Comparison of ENCODE assay signal across 14 mouse cellular contexts in genomic region chr8:89926666-89927232, GRCm38 (mm10).
DNase-seq lines count a peak whose midpoint lies in the region; ATAC-seq and TF ChIP-seq lines count a peak whose summit lies in the region.
"Had no signal": no experiment of that assay in that cellular context is flagged by ENCODE, and none has a peak within 500 bp of the region (broad histone marks: within the 10 kb centered on the region; RNA-seq: fewer than 3 reads in every experiment).

No protein-coding gene starts in this region.

- H3K36me3 ChIP-seq in forebrain, embryonic 14.5 days (ENCODE audit: control insufficient read depth, insufficient read depth, low read length): no peaks in the 10 kb centered on the region
- H3K36me3 ChIP-seq in midbrain, embryonic 13.5 days: no peaks in the 10 kb centered on the region
- H3K36me3 ChIP-seq: embryonic facial prominence, embryonic 13.5 days; liver, embryonic 12.5 days had no signal

- no peak overlapping the region for H3K9ac ChIP-seq in forebrain, embryonic 14.5 days (ENCODE audit: low read length)
- H3K9ac ChIP-seq in midbrain, embryonic 13.5 days (replicated peaks): no peak overlapping the region
- H3K9ac ChIP-seq: embryonic facial prominence, embryonic 13.5 days; liver, embryonic 12.5 days had no signal

- H3K4me3 ChIP-seq in forebrain, embryonic 14.5 days (ENCODE audit: low read depth, low read length): no peak overlapping the region
- H3K4me3 ChIP-seq in midbrain, embryonic 13.5 days (replicated peaks): no peak overlapping the region
- H3K4me3 ChIP-seq: embryonic facial prominence, embryonic 13.5 days; liver, embryonic 12.5 days had no signal

- TF ChIP-seq CTCF in brain, embryonic 14.5 days (IDR thresholded peaks at IDR 0.05; ENCODE audit: borderline replicate concordance, extremely low read depth, insufficient read depth, insufficient read length): no peak

- peaks cover 4% of the 10 kb centered on the region; the same call in 1 of the 2 replicates for H3K4me1 ChIP-seq in forebrain, embryonic 14.5 days (ENCODE audit: control insufficient read depth, insufficient read depth, low read length)
- peaks cover 23% of the 10 kb centered on the region for H3K4me1 ChIP-seq in midbrain, embryonic 13.5 days (replicated peaks)
- H3K4me1 ChIP-seq: embryonic facial prominence, embryonic 13.5 days; liver, embryonic 12.5 days had no signal

- ATAC-seq in cerebellum, adult (ENCODE audit: insufficient number of reproducible peaks, low FRiP score, low TSS enrichment): no peak
- peak; percentile 57; the same call in 1 of the 2 replicates for ATAC-seq in forebrain, embryonic 14.5 days
- ATAC-seq in midbrain, embryonic 13.5 days: peak; percentile 63
- ATAC-seq: liver, embryonic 12.5 days had no signal

- TF ChIP-seq POLR2A in brain, embryonic 14.5 days (IDR thresholded peaks at IDR 0.05; ENCODE audit: borderline replicate concordance, extremely low read depth, insufficient read depth, insufficient read length, poor library complexity, severe bottlenecking): no peak

- no peak overlapping the region for H3K4me2 ChIP-seq in forebrain, embryonic 14.5 days (ENCODE audit: low read length)
- 0 out of 2 replicates have a peak overlapping the region, but pooled peaks have one; percentile 5 for H3K4me2 ChIP-seq in midbrain, embryonic 13.5 days (replicated peaks)
- H3K4me2 ChIP-seq: embryonic facial prominence, embryonic 13.5 days; liver, embryonic 12.5 days had no signal

- no peak overlapping the region for H3K27ac ChIP-seq in forebrain, embryonic 14.5 days (ENCODE audit: low read depth, low read length)
- peak overlapping the region; percentile 72 for H3K27ac ChIP-seq in midbrain, embryonic 13.5 days
- H3K27ac ChIP-seq: embryonic facial prominence, embryonic 13.5 days; liver, embryonic 12.5 days; macrophage had no signal

- peak; percentile 37 to 58 for DNase-seq in cerebellum, postnatal 10 days
- peak; percentile 82 for DNase-seq in brain, embryonic 14.5 days (ENCODE audit: low read depth)
- peak; percentile 47 for DNase-seq in forebrain, embryonic 14.5 days (ENCODE audit: low spot score)
- no peak for DNase-seq in kidney, postnatal 36 days
- no peak for DNase-seq in kidney, postnatal 25 days
- DNase-seq in gastrocnemius, adult 8-10 months (ENCODE audit: low spot score in 2 of 2): no peak
- DNase-seq: adrenal gland, postnatal 10 days; gastrocnemius, postnatal 25 days; heart, postnatal 4 days had no signal

- 5% methylated on average over 3 of the region's 3 CpGs for WGBS in forebrain, embryonic 14.5 days
- WGBS in midbrain, embryonic 13.5 days: 8% methylated on average over 3 of the region's 3 CpGs

- no peaks in the 10 kb centered on the region for H3K27me3 ChIP-seq in forebrain, embryonic 14.5 days (replicated peaks; ENCODE audit: control insufficient read depth, insufficient read depth, low read length)
- no peaks in the 10 kb centered on the region for H3K27me3 ChIP-seq in midbrain, embryonic 13.5 days
- H3K27me3 ChIP-seq: embryonic facial prominence, embryonic 13.5 days; liver, embryonic 12.5 days had no signal

- H3K9me3 ChIP-seq in forebrain, embryonic 14.5 days (replicated peaks; ENCODE audit: control insufficient read depth, low read length): no peaks in the 10 kb centered on the region
- no peaks in the 10 kb centered on the region for H3K9me3 ChIP-seq in midbrain, embryonic 13.5 days
- H3K9me3 ChIP-seq: embryonic facial prominence, embryonic 13.5 days; liver, embryonic 12.5 days had no signal

Comparison
In these comparisons a context has a peak if more than half of its experiments do, and no peak if none do; other contexts are left out.
1. DNase-seq: peak in cerebellum, postnatal 10 days (2 of 2), brain, embryonic 14.5 days (single experiment) and forebrain, embryonic 14.5 days (single experiment); none in kidney, postnatal 36 days (0 of 2), kidney, postnatal 25 days (0 of 2) and gastrocnemius, adult 8-10 months (0 of 2).